Mouse (Mus musculus) heart, adult 11 months (tissue): ENCODE measurements around the gene Timm13.

ENCODE experiments used
- DNase-seq: peaks from one replicate; pipeline ENCODE4 v3.0.0; 2022

The Timm13 gene

GRCm38 (mm10) chr10:80858350-80858935, 42.3 kb downstream of the Timm13 start:
- DNase-seq = no peak

- DNase-seq = no peak
Observed at GRCm38 (mm10) chr10:80857848-80858247, 42.9 kb downstream of the Timm13 start.

- no peak for DNase-seq
Observed at GRCm38 (mm10) chr10:80857386-80857785, 43.4 kb downstream of the Timm13 start.

- DNase-seq = no peak
Observed at GRCm38 (mm10) chr10:80856908-80857307, 43.9 kb downstream of the Timm13 start.

GRCm38 (mm10) chr10:80856267-80856666, 44.5 kb downstream of the Timm13 start:
- peak; percentile 95 for DNase-seq

GRCm38 (mm10) chr10:80855749-80856073, 45.1 kb downstream of the Timm13 start:
- DNase-seq = no peak

- DNase-seq = peak; percentile 100
Observed at GRCm38 (mm10) chr10:80854913-80855748, 45.6 kb downstream of the Timm13 start, which contains the start of the genes Lsm7 and Sppl2b. TSS of gene Lsm7 (minus strand) at chr10:80855209. TSS of gene Sppl2b (plus strand) at chr10:80855275.
